Mouse (Mus musculus) heart, postnatal 36 days (tissue): ENCODE measurements around the gene Yju2. TPM values are rescaled to one million over a fixed set of nuclear protein-coding genes. Genes with fewer than 3 reads are reported as not detected.
A peak's percentile ranks its signal among the peaks of the same experiment; 100 is the strongest.

Experiments used
- DNase-seq, 2 experiments: peaks; one replicate each; pipeline ENCODE4 v3.0.0; 2021 to 2022
- intact Hi-C: fragments of 180-260 bp; cut with DNase I; formaldehyde crosslinking; loops from one replicate; pipeline ENCODE4 v1.15.1; 2025
- total RNA-seq, 2 experiments: library from RNA; stranded (reverse); gene quantifications; 2 replicates each; pipeline ENCODE4 v1.2.3; 2021

Yju2 gene
- total RNA-seq, 2 experiments from 2014 or later = 8.8 to 9.5 TPM

DNA sequence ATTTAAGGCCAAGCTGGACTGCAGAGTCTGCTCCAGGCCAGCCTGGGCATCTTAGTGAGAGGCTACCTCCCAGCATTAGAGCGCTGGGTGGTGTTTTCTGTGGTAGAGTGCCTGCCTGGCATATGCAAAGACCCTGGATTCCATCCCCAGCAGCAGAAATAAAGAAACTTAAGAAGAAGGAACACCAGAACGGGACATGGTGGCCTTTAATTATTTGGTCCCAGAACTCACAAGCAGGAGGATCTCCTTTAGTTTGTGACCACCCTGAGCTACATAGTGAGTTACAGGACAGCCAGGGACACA, 364 bp upstream of the Yju2 start:
- DNase-seq = no peak
- intact Hi-C loops = loop anchor here (5.0 kb wide), 3 partner anchors 49 to 256 kb away; partner anchors contain the start of genes Mpnd, Sh3gl1 and Stap2

DNA sequence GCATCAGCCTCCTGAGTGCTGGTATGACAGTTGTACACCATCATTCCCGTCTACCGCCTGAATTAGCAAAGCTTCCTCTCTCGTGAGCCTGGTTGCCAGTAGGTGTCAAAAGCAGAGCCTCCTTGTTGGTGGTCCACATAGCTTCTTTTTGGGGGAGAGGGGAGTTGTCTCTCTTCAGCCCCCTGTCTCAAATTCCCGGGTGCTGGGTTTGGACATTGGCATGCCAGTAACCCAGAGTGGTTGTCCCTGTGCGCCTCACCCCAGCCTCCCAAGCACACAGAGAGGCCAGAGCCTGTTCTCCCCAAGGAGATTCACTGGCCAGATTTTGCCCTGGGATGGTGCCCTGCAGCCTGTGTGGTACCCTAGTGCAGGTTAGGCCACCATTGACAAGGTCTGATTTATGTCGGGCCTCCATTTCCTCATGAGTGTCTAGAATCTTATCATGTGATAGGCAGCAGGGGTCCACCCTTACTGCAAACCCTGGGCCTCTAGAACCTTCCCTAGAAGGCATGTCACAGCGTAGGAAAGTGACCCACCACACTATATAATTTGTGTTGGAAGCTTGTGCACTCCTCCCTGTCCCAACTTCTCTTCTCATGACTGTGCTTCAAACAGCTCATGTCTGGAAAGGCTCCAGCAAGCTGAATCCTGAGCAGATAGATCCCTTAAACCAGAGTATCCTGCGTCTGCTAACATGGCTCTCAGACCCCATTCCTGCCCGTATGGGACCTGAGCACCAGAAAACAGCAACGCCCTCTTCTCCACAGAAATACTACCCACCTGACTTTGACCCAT, 1.2 kb downstream of the Yju2 start:
- no peak for DNase-seq
- intact Hi-C loops = loop anchor here (5.0 kb wide), 3 partner anchors 47 to 258 kb away; partner anchors contain the start of genes Mpnd, Sh3gl1 and Stap2

DNA sequence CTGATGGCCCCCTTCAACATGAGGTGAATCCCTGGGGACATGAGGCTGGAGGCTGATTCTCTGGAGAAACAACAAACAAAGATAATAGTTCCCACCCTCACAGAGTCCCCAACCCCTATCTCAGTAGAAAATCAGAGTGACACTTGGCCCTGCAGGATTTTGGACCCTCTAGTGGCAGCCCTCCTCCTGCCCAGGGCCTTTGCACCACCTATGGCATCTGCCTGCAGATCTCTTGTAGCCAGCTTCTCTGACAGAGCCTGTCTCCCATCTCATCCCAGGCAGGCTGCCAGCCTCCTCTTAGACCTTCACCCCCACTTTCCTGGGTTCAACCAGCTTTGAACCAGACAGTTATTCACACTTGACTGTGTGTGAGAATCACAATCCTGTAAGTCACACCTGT, 1.9 kb downstream of the Yju2 start:
- no peak for DNase-seq
- intact Hi-C loops = no loop called here

DNA sequence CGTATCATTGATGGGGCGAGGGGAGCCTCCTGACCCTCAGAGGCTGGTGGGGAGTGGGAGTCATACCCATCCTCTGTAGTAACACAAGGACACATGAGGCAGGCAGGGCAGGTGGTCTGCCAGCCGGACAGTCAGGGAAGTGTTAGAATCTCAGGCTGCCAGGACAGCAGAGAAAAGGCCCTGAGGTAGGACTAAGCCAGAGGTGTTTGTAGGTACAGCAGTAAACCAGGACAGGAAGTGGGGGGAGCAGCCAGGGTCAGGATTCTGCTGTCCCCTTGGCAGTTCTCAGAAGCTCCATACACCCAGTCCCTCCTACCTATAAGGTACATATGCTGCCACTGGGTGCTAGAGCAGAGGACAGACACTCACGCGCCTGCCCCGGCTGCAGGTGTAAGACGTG, 2.7 kb downstream of the Yju2 start:
- intact Hi-C loops = no loop called here
- DNase-seq = peak in 1 of 2 experiments; percentile 1

DNA sequence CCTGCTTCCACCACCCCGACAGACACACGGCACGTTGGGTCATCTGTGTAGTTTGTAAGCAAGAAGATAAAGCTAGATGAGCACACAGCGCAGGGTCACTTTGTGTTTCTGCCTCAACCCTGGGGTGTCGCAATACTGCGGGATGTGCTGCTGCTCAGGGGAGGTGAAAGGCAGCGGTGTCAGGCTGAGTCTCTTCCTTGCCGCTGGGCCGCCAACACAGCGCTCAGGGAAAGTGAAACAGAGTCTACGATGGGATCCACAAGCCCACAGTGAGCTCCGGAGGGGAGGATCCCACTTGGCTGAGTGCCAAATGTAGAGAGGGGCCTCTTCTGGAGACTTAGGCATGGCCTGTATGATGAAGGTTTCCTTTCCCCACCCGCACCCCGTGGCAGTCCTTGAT, 4.3 kb downstream of the Yju2 start:
- DNase-seq = peak in 1 of 2 experiments; percentile 2
- intact Hi-C loops = no loop called here

DNA sequence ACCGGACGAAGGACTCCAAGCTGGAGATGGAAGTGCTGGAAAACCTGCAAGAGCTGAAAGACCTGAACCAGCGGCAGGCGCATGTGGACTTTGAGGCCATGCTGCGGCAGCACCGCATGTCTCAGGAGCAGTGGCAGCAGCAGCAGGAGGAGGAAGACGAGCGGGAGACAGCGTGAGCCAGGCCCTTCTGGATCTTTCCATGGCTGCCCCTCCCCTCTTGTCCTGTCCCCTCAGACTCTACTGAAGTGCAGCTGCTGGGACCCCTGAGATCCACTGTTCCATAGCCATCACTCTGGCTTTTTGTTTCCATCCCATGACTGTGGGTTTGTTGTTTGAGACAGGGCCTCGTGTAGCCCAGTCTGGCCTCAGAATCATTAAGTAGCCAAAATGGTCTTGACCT, 5.6 kb downstream of the Yju2 start:
- intact Hi-C loops = no loop called here
- no peak for DNase-seq

DNA sequence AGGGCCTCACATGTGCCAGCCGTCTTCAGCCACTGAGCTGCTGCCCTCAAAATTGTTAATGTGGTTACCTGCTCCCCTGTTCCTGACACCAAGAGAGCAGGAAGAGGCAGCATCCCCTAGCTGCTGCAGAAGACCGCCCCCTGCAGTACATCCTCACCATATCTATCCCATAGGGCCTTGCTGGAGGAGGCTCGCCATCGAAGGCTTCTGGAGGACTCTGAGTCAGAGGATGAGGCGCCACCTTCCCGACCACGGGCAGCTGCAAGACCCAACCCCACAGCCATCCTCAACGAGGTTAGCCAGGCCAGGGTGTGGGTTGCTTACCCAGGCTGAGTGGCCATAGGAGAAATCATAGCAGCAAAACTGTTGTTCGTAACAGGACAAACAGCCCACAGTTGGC, 6.1 kb downstream of the Yju2 start:
- no peak for DNase-seq

DNA sequence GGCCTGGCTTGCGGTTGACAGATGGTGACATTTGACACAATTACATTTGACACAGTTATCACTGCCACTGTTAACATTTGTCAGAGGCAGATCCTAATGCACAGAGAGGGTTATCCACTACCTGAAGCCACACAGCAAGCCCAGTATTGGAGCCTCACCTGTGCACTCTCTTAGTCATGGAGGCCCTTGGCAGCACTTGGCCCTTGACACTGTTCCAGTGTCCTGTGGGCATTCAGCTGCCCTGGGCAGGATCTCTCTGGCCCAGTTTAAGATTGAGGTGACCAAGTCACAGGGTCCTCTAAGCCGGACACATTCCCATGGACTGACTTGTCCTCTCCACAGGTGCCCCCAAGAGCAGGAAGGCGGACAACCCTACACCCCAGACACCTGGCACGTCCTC, 8.3 kb downstream of the Yju2 start:
- DNase-seq = no peak
- intact Hi-C loops = no loop called here

More for the DNA sequence above, 6.1 kb downstream of the Yju2 start:
- intact Hi-C loops = no loop called here

DNA sequence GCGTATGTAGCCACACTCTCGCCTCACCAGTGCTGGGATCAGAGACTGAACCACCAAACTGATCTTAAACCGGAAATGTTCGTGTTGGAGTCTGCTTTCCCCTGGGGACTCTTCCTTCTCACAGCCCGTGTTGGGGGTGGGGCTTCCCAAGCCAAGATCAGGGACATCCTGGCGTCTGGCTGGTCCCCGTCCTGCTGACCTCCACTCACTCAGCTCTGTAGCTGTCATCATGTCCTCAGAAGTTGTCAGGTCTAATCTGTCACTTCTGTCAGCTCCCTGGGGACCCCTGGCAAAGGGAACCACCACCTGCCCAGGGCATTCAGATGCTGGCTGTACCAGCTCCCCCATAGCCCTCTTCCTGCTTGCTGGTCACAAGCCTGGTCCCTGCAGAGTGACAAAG, 9.3 kb downstream of the Yju2 start:
- intact Hi-C loops = no loop called here
- DNase-seq = peak in 1 of 2 experiments; percentile 31

DNA sequence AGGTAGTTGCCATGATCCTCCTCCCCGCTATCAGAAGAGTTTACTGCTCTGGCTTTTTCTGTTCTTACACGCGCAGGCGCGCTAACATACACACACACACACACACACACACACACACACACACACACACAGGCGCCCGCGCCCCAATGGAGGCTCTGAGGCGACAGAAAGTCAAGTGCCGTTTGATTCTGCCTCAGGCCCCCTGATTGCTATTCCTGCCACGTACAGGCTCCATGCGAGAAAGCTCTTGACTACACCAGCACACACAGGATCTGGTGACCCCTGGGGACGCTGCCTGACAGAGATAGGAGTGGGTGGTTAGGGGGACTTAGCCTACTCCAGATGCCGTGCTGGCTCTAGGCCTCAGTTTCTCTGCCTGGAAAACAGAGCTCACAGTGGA, 10.7 kb downstream of the Yju2 start:
- no peak for DNase-seq
- intact Hi-C loops = no loop called here

DNA sequence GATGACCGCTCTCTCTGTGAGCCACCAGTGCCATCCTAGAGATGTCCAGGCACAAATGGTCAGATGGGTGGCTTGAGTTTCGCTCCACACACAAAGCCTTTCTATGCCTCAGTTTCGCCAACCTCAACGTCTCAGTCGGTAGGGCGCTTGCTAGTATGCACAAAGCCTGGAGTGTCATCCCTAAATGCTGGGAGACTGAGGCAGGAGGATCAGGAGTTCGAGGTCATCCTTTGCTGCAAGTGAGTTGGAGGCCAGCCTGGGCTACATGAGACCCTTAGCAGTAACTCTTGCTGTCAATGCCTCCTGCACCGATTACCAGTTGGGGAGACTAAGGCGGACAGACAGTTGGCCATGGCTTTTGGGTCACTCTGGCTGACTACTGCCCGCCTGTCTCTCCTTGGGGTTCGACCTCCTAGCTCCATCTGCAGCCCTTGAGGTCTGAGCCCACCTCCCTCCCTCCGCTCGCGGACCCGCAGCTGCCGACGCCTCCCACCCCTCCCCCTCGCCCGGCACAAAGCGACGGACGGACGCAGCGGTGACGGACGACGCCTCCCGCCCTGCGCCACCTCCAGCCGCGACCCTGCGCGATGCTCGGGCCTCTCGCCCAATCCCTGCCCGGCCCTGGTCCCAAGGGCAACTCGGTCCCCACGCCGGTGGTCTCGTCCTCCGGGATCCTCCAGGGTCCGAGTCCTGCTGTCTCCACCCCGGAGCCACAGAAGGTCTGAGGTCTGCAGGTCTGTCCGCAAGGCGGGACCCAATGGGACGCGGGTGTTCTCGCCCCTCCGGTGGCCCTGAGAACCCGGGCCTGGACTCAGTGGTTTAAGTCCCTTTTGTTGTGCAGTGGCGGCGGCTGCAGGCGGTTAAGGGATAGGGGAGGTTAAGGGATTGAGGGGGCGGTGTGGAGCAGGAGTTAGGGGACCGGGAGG, 11.3 kb downstream of the Yju2 start, which contains the start of gene Shd:
Gene Shd, plus strand, starts transcription at position 502 of the 926 bp plus-strand sequence.
- intact Hi-C loops = no loop called here
- DNase-seq = peak in 1 of 2 experiments; percentile 24

DNA sequence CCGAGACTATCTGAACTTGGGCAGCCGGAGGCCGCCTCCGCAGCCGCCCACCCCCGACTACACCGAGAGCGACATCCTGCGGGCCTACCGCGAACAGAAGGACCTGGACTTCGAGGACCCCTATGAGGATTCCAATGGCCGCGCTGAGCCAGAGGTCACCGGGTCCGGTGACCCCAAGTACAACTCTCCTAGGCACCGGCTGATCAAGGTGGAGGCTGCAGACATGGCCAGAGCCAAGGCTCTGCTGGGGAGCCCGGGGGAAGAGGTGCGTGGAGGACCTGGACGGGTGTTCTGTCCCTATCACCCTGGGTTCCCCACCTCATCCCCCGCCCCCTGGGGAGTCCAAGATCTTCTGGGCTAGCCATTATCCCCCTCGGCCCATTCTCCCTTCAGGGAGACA, 12.6 kb downstream of the Yju2 start:
- intact Hi-C loops = no loop called here
- DNase-seq = no peak

DNA sequence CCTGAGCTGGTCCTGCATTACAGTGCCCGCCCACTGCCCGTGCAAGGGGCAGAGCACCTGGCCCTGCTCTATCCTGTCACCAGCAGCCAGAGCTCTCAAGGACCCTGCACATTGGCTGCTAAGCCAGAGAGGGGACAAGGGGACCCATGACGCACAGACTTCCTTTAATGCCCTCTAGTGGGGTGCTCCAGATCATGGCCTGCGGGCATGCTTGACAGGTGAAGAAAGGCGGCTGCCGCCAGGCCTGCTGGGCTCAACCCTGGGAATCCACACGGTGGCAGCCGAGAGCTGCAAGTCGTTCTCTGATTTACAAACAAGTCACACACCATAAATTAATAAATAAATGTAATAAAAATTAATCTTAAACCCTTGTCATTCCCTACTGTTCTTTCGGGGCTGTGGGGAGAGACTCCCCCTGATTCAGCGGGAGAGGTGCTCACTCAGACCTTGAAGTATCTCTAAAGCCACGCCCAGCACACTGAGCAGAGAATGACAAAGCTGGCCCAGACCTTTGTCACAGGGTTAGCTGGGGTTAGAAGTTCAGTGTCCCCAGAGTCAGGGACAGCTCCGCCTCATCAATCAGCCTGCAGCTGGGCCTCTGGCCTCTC, 17.5 kb downstream of the Yju2 start:
- peak; percentile 74 to 83 for DNase-seq

DNA sequence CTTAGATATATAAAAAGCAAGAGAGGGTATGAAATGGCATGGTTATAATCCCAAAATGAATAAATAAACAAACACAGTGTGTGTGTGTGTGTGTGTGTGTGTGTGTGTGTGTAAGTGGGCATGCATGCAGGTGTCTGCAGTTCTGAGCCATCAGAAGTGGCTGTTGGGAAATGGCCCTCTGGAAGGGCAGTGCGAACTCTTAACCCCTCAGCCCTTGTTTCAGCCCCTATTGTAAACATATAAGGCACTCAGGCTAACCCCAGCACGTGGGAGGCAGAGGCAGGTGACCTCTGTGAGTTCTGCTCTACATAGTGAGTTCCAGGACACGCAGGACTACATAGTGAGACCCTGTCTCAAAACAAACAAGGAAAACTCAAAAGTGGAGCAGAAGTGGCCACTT, 18.4 kb downstream of the Yju2 start:
- intact Hi-C loops = no loop called here
- DNase-seq = no peak

More for the DNA sequence above, 17.5 kb downstream of the Yju2 start:
- intact Hi-C loops = loop anchor here (1.0 kb wide), 1 partner anchor 34 kb away; no protein-coding TSS in a partner anchor

DNA sequence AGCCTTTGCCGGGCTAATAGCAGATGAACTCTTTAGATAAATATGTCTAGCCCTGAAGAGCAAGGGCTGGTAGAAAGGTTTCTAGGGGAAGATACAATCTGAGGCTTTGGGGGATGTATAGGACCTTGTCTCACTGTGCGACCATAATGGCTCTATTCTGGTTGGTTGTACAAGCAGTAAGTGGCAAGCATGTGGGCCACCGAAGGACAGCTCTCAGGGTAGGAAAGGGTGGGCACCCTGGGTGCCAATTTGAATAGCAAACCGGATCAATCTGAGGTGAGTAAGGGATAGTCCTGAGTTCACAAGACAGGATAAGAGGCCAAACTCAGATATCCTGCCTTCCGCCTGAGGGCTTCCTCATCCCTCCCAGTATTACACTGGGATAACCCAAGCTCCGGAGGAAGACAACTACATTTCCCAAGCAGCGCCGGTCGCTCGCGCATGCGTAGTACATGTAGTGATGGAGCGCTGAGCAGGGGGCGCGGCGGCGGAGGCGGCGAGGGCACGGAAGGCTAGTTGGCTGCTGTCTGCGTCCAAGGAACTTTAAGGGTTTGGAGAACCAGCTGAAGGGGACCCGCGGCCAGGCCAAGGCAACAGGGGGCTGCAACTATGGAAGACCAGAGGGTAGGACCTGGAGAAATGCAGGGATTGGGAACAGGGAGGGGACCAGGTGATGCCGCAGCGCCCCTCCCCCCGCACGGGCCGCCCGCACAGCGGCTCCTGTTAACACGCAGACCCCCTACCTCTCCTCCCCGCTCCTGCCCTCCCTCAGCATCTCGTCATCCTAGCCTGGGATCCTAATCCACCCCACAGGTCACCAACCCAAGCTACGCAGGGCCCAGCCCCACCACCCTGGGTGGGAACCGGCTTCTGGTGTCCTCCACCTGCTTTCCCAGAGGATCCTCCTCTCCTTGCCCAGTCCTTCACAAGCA, 27.4 kb downstream of the Yju2 start, which contains the start of gene Fsd1:
Gene Fsd1, plus strand, starts transcription at position 480 of the 932 bp plus-strand sequence.
- peak; percentile 23 to 44 for DNase-seq
- intact Hi-C loops = no loop called here

DNA sequence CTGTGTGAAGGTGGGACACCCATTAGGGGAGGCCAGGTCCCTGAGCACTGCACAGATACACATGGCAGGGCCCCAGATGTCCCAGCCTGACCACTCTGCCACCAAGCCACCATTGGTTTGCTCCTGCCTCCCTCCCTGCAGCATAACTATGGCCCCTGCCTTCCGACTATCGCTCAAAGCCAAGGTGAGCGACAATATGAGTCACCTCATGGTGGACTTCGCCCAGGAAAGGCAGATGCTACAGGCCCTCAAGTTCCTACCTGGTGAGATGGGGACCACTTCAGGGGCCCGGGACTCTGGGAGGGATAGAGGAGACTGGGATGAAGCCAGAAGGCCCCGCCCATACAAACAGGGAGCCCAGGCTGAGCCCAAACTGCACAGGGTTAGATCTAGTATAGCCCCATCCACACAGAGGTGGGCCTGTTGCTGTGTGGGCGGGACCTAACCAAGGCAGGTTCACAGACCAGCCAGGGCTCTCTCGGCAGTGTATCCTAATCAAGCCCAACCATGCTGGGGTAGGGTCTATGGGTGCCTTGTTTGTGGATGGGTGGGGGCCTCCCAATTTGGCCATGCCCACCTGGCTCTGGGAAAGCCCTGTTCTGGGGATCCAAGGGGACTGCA, 31.5 kb downstream of the Yju2 start:
- DNase-seq = no peak
- intact Hi-C loops = no loop called here

DNA sequence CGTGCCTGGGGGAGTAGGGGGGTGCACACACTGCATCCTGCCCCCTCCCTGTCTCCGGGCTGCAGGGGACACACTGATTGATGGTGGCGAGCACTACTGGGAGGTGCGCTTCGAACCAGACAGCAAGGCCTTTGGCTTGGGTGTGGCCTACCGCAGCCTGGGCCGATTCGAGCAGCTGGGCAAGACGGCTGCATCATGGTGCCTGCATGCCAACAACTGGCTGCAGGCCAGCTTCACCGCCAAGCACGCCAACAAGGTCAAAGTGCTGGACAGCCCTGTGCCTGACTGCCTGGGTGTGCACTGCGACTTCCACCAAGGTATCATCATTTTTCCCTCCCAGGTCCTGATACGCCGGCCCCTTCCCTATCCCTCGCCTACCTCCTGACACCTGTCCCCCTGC, 37.1 kb downstream of the Yju2 start:
- peak in 1 of 2 experiments; percentile 29 for DNase-seq
- intact Hi-C loops = no loop called here

DNA sequence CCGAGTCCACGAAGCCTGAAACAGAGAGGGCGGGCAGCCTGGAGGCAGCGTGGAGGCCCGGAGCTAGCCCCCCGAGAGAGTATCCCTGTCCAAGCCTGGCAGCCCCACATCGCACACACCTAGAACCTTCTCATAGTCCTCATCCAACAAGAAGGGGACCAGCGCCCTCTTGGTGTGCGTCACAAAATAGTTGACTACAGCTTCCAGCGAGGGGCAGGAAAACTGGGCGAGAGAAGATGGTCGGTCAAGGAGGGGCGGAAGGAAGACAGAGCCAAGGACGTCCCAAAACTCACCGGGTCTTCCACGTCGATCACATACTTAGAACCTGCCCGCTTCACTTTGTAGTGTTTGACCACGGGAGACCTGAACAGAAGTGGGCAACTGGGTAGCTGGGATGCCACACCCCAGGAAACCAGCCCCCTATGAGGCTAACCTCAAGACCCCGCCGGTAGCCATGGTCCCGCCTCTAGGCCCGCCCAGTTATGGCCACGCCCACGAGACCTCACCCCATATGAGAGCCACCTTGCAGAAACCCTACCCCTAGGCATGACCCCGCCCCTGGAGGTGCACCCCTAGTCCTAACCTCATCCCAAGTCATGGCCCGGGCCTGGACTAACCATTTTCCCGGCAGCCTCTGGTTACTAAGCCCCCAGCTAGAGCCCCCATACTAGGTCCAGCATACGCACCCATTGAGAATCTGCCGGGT, 41.0 kb downstream of the Yju2 start:
- intact Hi-C loops = no loop called here
- DNase-seq = no peak

DNA sequence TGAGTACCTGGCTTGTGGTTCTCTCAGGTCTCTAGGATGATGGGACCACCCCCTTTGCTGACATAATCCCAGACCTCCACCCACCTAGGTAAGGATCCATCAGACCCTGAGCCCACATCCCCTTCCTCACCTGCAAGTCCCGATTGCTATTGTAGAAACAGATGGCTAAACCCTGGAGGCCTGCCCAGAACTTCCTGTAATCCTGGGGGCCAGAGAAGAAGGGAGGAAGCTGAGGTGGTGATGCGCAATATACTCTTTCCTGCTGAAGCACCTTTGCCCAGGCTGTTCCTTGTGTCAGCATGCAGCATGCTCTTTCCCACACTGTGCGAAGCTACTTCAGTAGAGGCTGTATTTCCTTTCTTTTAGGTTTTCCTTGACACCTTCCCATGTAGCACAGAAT, 44.1 kb downstream of the Yju2 start:
- DNase-seq = no peak
- intact Hi-C loops = no loop called here
